Mouse (Mus musculus) limb, embryonic 10.5 days (tissue): ENCODE measurements around the gene Gm12666. TPM values are rescaled to one million over a fixed set of nuclear protein-coding genes. Genes with fewer than 3 reads are reported as not detected.
"Not testable (repeated sequence)": the region's sequence is repeated elsewhere in the genome, so short reads cannot be mapped to it uniquely, and the experiment has no call there.

ENCODE experiments used
- DNase-seq: peaks from one replicate; pipeline ENCODE4 v3.0.0-alpha.2; 2017; ENCODE audit warnings: low spot score
- H3K27ac ChIP-seq: fragments of 300-500 bp; sonication (generic); 2 replicates; pipeline ENCODE4 v1.5.1; 2016; ENCODE audit warnings: mild to moderate bottlenecking
- H3K27me3 ChIP-seq: fragments of 300-500 bp; sonication (generic); 2 replicates; pipeline ENCODE4 v1.6.1; 2016; ENCODE audit warnings: low read depth, mild to moderate bottlenecking; ENCODE audit not compliant: poor library complexity, severe bottlenecking
- H3K36me3 ChIP-seq: fragments of 300-500 bp; sonication (generic); 2 replicates; pipeline ENCODE4 v1.6.1; 2016; ENCODE audit warnings: mild to moderate bottlenecking, moderate library complexity
- H3K4me1 ChIP-seq: fragments of 300-500 bp; sonication (generic); 2 replicates; pipeline ENCODE4 v1.6.1; 2016
- H3K4me3 ChIP-seq: fragments of 300-500 bp; sonication (generic); 2 replicates; pipeline ENCODE4 v1.5.1; 2016; ENCODE audit warnings: mild to moderate bottlenecking, moderate library complexity
- H3K9me3 ChIP-seq: fragments of 300-500 bp; sonication (generic); replicated peaks from 2 replicates; pipeline ENCODE4 v1.6.1; 2016; ENCODE audit warnings: mild to moderate bottlenecking
- WGBS: fragments of 180-500 bp; shearing (Covaris S2); methylation state at CpG from one replicate; pipeline ENCODE4 v1.1.7; 2016; 5-methylcytosine and 5-hydroxymethylcytosine counted together
- polyA plus RNA-seq: library from polyadenylated mRNA; unstranded; fragments of >200 nt; fragmentation: Nextera tagmentation; extraction: Ambion mirVana; gene quantifications from 2 replicates; pipeline ENCODE4 v1.2.1, GENCODE M21; 2016

The Gm12666 gene
- polyA plus RNA-seq: not detected in 2 replicates

DNA sequence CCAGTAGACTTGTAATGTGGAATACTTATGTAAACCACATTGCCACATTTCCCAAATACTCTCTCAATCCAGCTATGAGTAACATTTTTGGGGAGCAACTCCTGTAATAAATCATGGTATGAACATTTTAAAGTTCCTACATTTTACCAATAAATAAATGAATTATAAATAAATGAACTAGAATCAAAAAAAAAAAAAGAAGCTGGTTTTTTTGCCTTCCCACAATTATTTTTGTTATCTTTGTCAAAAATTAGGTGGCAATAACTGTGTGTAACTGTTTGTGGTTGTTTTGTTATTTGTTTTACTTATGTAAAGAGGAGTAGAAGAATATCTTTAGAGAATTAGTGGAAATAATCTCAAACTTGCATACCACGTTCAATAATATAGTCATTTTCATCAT is at the start of gene Gm12666:
Gene Gm12666 (minus strand): TSS at position 101 of the 400 bp plus-strand sequence.
- WGBS: 85% methylated on average over 1 of the region's 1 CpGs
- not testable (repeated sequence) for H3K4me1 ChIP-seq, DNase-seq

DNA sequence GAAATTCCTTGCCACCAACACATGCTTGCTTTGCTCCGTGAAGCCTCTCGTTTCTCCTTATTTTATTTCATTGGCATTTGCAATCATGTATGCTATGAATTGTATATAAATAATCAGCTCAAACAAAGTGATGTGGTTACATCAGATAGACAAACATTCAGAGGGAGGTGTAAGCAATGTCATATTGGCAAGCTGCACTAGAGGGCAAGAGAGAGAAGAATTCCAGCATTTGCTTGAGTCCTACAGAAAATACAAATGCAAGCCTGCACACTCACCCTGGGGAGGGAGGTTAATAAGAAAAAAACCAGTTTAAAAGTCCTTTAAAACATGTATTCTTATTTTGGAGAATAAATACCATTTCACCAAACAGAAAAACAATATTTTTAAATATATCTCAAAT is 34.8 kb upstream of the Gm12666 start:
- Histone ChIP-seq H3K27me3 (no peaks in the 10 kb centered on the region), H3K4me1 (no peaks in the 10 kb centered on the region), H3K4me3 (no peak overlapping the region), H3K36me3 (no peaks in the 10 kb centered on the region), H3K9me3 (no peaks in the 10 kb centered on the region), H3K27ac (no peak overlapping the region)
- 95% methylated on average over 2 of the region's 2 CpGs for WGBS
- DNase-seq: no peak

More for the DNA sequence above, at the start of gene Gm12666:
- H3K27ac ChIP-seq, H3K36me3 ChIP-seq, H3K9me3 ChIP-seq, H3K27me3 ChIP-seq, H3K4me3 ChIP-seq: not testable (repeated sequence)

DNA sequence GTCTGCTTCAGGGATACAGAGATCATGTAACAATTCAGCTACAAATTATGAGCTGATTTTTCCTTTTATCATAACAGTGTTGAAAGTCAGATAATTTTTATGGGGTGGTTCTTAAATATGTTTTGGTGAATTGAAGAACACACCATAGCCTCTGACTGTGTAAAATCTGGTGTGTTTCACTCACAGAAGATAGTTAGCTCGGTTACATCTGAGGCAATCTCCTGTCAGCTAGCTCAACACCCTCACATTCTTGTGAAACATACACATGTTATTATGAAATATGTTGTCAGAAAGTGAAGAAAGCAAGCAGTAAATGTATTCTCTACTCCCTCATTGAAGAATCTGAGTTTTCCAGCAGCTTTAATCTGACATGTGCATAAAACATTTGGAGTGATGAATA is 24.7 kb upstream of the Gm12666 start:
- WGBS: 87% methylated on average over 1 of the region's 1 CpGs

DNA sequence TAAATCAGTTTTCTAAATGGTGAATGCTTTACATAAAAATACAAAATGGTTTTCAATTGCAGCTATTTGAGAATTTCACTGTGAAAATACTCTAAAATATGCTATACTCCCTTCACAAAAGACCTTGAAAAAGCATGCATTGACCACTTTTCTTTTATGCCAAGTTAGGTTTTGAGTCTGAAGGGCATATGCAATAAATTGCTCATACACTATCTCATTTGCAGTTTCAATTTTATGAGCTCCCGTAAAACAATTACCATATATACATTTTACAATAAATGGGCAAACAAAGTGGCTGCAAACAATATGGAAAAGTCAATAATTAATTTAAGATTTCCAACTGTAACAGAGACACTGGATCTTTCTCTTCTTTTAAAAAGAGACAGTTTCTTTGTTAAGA is 38.9 kb downstream of the Gm12666 start:
- 96% methylated on average over 1 of the region's 1 CpGs for WGBS

More for the DNA sequence above, 24.7 kb upstream of the Gm12666 start:
- Histone ChIP-seq H3K27me3 (no peaks in the 10 kb centered on the region), H3K4me3 (no peak overlapping the region), H3K4me1 (no peaks in the 10 kb centered on the region), H3K9me3 (no peaks in the 10 kb centered on the region), H3K27ac (no peak overlapping the region), H3K36me3 (no peaks in the 10 kb centered on the region)
- no peak for DNase-seq

DNA sequence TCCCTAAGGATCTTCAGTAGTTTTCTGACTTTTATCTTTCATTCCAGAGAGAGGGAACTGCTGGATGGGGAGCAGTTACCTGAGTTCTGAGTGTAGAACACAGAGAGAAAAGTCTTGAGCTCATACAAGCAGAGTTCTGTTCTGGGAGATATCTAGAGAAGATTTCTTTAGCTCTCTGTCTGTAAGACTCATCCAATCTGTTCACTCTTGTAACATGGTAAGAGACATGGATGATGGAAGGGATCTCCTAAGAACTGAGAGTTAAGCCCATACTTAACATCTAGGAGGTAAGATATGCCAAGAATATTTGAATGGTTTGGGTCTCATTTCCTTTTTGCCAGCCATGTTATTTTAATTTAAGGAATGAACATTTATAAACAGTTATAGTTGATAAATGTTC is 44.4 kb downstream of the Gm12666 start, which contains the start of gene Izumo3:
Gene Izumo3 (minus strand): TSS at position 101 of the 400 bp plus-strand sequence.
- H3K27ac ChIP-seq: no peak within 1 kb of the TSS
- DNase-seq: no peak

More for the DNA sequence above, 38.9 kb downstream of the Gm12666 start:
- DNase-seq: no peak
- Histone ChIP-seq H3K36me3 (no peaks in the 10 kb centered on the region), H3K9me3 (no peaks in the 10 kb centered on the region), H3K4me3 (no peak overlapping the region), H3K4me1 (no peaks in the 10 kb centered on the region), H3K27me3 (no peaks in the 10 kb centered on the region), H3K27ac (no peak overlapping the region)

More for the DNA sequence above, 44.4 kb downstream of the Gm12666 start, which contains the start of gene Izumo3:
- Histone ChIP-seq H3K36me3 (no peaks in the 10 kb centered on the region), H3K9me3 (no peaks in the 10 kb centered on the region), H3K4me1 (no peaks in the 10 kb centered on the region), H3K27me3 (no peaks in the 10 kb centered on the region), H3K4me3 (no peak within 1 kb of the TSS)

Other genes with a start within 250 kb of the Gm12666 start
- gene Izumo3, start 44.5 kb downstream of the Gm12666 start, polyA plus RNA-seq: not detected in 2 replicates